ENCODE assay signal across 22 mouse cellular contexts in genomic region chr12:69164904-69165303, GRCm38 (mm10). TPM values are rescaled to one million over a fixed set of nuclear protein-coding genes. Genes with fewer than 3 reads are reported as not detected.
DNase-seq lines count a peak whose midpoint lies in the region; ATAC-seq lines count a peak whose summit lies in the region.
"Had no signal": no experiment of that assay in that cellular context is flagged by ENCODE, and none has a peak within 500 bp of the region (broad histone marks: within the 10 kb centered on the region; RNA-seq: fewer than 3 reads in every experiment).

No protein-coding gene starts in this region.

- no peak for DNase-seq in embryonic facial prominence, embryonic 10.5 days (ENCODE audit: low spot score)
- DNase-seq in 3T3-L1 (ENCODE audit: low read depth, low spot score), result peak; percentile 32
- DNase-seq in R1 (ENCODE audit: low read depth, low spot score), result peak; percentile 52
- DNase-seq in left cerebral cortex, adult 11 months (ENCODE audit: low spot score), result no peak
- DNase-seq in heart, postnatal 14 days, result no peak
- DNase-seq: adrenal gland, adult 8-10 months; cerebellum, adult 18-20 months; gastrocnemius, postnatal 25 days; lung, adult 2 months; lung, postnatal 4 days; midbrain, embryonic 14.5 days; thymus, postnatal 25 days had no signal

- no peaks in the 10 kb centered on the region for H3K9me3 ChIP-seq in embryonic facial prominence, embryonic 13.5 days
- no peaks in the 10 kb centered on the region for H3K9me3 ChIP-seq in embryonic facial prominence, embryonic 10.5 days
- H3K9me3 ChIP-seq: embryonic facial prominence, embryonic 12.5 days; hindbrain, embryonic 13.5 days; limb, embryonic 12.5 days had no signal

- WGBS in embryonic facial prominence, embryonic 13.5 days, result 46% methylated on average over 3 of the region's 3 CpGs
- 60% methylated on average over 3 of the region's 3 CpGs for WGBS in embryonic facial prominence, embryonic 10.5 days

- no peaks in the 10 kb centered on the region for H3K36me3 ChIP-seq in embryonic facial prominence, embryonic 13.5 days
- no peaks in the 10 kb centered on the region for H3K36me3 ChIP-seq in embryonic facial prominence, embryonic 10.5 days (replicated peaks)
- H3K36me3 ChIP-seq: embryonic facial prominence, embryonic 12.5 days; hindbrain, embryonic 13.5 days; limb, embryonic 12.5 days had no signal

- no peak overlapping the region for H3K4me3 ChIP-seq in embryonic facial prominence, embryonic 13.5 days
- H3K4me3 ChIP-seq in embryonic facial prominence, embryonic 10.5 days, result no peak overlapping the region
- H3K4me3 ChIP-seq: embryonic facial prominence, embryonic 12.5 days; hindbrain, embryonic 13.5 days; layer of hippocampus, adult 2 months; left cerebral cortex, adult 2 months; limb, embryonic 12.5 days had no signal

- no peaks in the 10 kb centered on the region for H3K27me3 ChIP-seq in embryonic facial prominence, embryonic 13.5 days
- no peaks in the 10 kb centered on the region for H3K27me3 ChIP-seq in embryonic facial prominence, embryonic 10.5 days (replicated peaks; ENCODE audit: low read depth, poor library complexity, severe bottlenecking)
- H3K27me3 ChIP-seq: embryonic facial prominence, embryonic 12.5 days; hindbrain, embryonic 13.5 days; limb, embryonic 12.5 days had no signal

- H3K27ac ChIP-seq in embryonic facial prominence, embryonic 13.5 days, result no peak overlapping the region
- no peak overlapping the region for H3K27ac ChIP-seq in embryonic facial prominence, embryonic 10.5 days (replicated peaks)
- H3K27ac ChIP-seq: embryonic facial prominence, embryonic 12.5 days; hindbrain, embryonic 13.5 days; kidney, postnatal 0 days; layer of hippocampus, adult 2 months; left cerebral cortex, adult 2 months; limb, embryonic 12.5 days had no signal

- peaks cover 11% of the 10 kb centered on the region for H3K4me1 ChIP-seq in embryonic facial prominence, embryonic 13.5 days
- H3K4me1 ChIP-seq in embryonic facial prominence, embryonic 10.5 days, result peaks cover 12% of the 10 kb centered on the region

- intact Hi-C loops in heart, postnatal 14 days (cut with DNase I), result no loop called here

- no peak overlapping the region for H3K4me2 ChIP-seq in embryonic facial prominence, embryonic 13.5 days
- H3K4me2 ChIP-seq: embryonic facial prominence, embryonic 12.5 days; hindbrain, embryonic 13.5 days; limb, embryonic 12.5 days had no signal

- no peak for ATAC-seq in embryonic facial prominence, embryonic 13.5 days (ENCODE audit: insufficient number of reproducible peaks, insufficient read depth, low FRiP score, low TSS enrichment, low read depth)
- peak; percentile 17 for ATAC-seq in megakaryocyte progenitor cell, adult 5-6 weeks (replicated peaks; ENCODE audit: poor library complexity)
- no peak for ATAC-seq in monocyte, adult 5-6 weeks (replicated peaks; ENCODE audit: insufficient number of reproducible peaks, low FRiP score, low TSS enrichment, poor library complexity, severe bottlenecking)
- ATAC-seq: intestine, postnatal 0 days had no signal

- 0 out of 2 replicates have a peak overlapping the region, but pooled peaks have one; percentile 6 for H3K9ac ChIP-seq in embryonic facial prominence, embryonic 13.5 days
- H3K9ac ChIP-seq: embryonic facial prominence, embryonic 12.5 days; hindbrain, embryonic 13.5 days; limb, embryonic 12.5 days had no signal

RNA-seq across cellular contexts. Expression of gene Lrr1, which starts 3.7 kb away (rescaled TPM):
- polyA plus RNA-seq in embryonic facial prominence, embryonic 13.5 days (2015; fragmentation: Nextera tagmentation; extraction: Ambion mirVana), result 22.0 and 22.3 TPM in 2 replicates
- polyA plus RNA-seq in embryonic facial prominence, embryonic 10.5 days (2016; fragmentation: Nextera tagmentation; extraction: Ambion mirVana), result 29.4 and 31.2 TPM in 2 replicates
- total RNA-seq in megakaryocyte progenitor cell, adult 5-6 weeks (2015), result 32.3 and 40.5 TPM in 2 replicates
- 11.6 and 17.9 TPM in 2 replicates for total RNA-seq in megakaryocyte progenitor cell, adult 5-6 weeks (2017)
- 1 to 10 TPM in 1 of 2 experiments, not detected in 1; 1.0 TPM for total RNA-seq in heart, postnatal 14 days (2021)
- not detected in 3 replicates for total RNA-seq in monocyte, adult 5-6 weeks (2017)
- total RNA-seq: adrenal gland, adult 8-10 months; gastrocnemius, postnatal 25 days; layer of hippocampus, adult 2 months; left cerebral cortex, adult 2 months had no signal

RNA-seq across cellular contexts. Expression of gene Rps29, which starts 5.9 kb away (rescaled TPM):
- 2,108 and 2,174 TPM in 2 replicates for polyA plus RNA-seq in embryonic facial prominence, embryonic 13.5 days (2015; fragmentation: Nextera tagmentation; extraction: Ambion mirVana)
- 1,397 and 1,430 TPM in 2 replicates for polyA plus RNA-seq in embryonic facial prominence, embryonic 10.5 days (2016; fragmentation: Nextera tagmentation; extraction: Ambion mirVana)
- total RNA-seq in megakaryocyte progenitor cell, adult 5-6 weeks (2015), result 2,352 and 2,382 TPM in 2 replicates
- total RNA-seq in megakaryocyte progenitor cell, adult 5-6 weeks (2017), result 2,189 and 3,108 TPM in 2 replicates
- 1,000 to 10,000 TPM; 1,350 to 1,379 TPM for total RNA-seq in heart, postnatal 14 days (2021)
- total RNA-seq in monocyte, adult 5-6 weeks (2017), result 1,859 to 3,089 TPM (median 2,901 TPM) in 3 replicates

RNA-seq across cellular contexts. Expression of gene Rpl36al, which starts 19.0 kb away (rescaled TPM):
- polyA plus RNA-seq in embryonic facial prominence, embryonic 13.5 days (2015; fragmentation: Nextera tagmentation; extraction: Ambion mirVana), result 521 and 554 TPM in 2 replicates
- 553 and 593 TPM in 2 replicates for polyA plus RNA-seq in embryonic facial prominence, embryonic 10.5 days (2016; fragmentation: Nextera tagmentation; extraction: Ambion mirVana)
- 1,035 and 1,112 TPM in 2 replicates for total RNA-seq in megakaryocyte progenitor cell, adult 5-6 weeks (2015)
- 1,330 and 1,393 TPM in 2 replicates for total RNA-seq in megakaryocyte progenitor cell, adult 5-6 weeks (2017)
- total RNA-seq in heart, postnatal 14 days (2021), result 100 to 1,000 TPM; 211 to 226 TPM
- total RNA-seq in monocyte, adult 5-6 weeks (2017), result 578 to 776 TPM (median 649 TPM) in 3 replicates

RNA-seq across cellular contexts. Expression of gene Mgat2, which starts 19.1 kb away (rescaled TPM):
- polyA plus RNA-seq in embryonic facial prominence, embryonic 13.5 days (2015; fragmentation: Nextera tagmentation; extraction: Ambion mirVana), result 43.8 and 44.1 TPM in 2 replicates
- polyA plus RNA-seq in embryonic facial prominence, embryonic 10.5 days (2016; fragmentation: Nextera tagmentation; extraction: Ambion mirVana), result 29.6 and 30.4 TPM in 2 replicates
- 145 TPM in 2 replicates for total RNA-seq in megakaryocyte progenitor cell, adult 5-6 weeks (2015)
- 149 and 155 TPM in 2 replicates for total RNA-seq in megakaryocyte progenitor cell, adult 5-6 weeks (2017)
- total RNA-seq in heart, postnatal 14 days (2021), result 10 to 100 TPM; 22.6 to 25.3 TPM
- 70.5 to 79.5 TPM (median 70.6 TPM) in 3 replicates for total RNA-seq in monocyte, adult 5-6 weeks (2017)

RNA-seq across cellular contexts. Expression of gene Gm49383, which starts 32.0 kb away (rescaled TPM):
- polyA plus RNA-seq in embryonic facial prominence, embryonic 13.5 days (2015; fragmentation: Nextera tagmentation; extraction: Ambion mirVana), result 33.8 and 40.4 TPM in 2 replicates
- 57.7 and 57.9 TPM in 2 replicates for polyA plus RNA-seq in embryonic facial prominence, embryonic 10.5 days (2016; fragmentation: Nextera tagmentation; extraction: Ambion mirVana)
- total RNA-seq in megakaryocyte progenitor cell, adult 5-6 weeks (2015), result 4.9 and 6.8 TPM in 2 replicates
- 31.7 and 39.3 TPM in 2 replicates for total RNA-seq in megakaryocyte progenitor cell, adult 5-6 weeks (2017)
- 1 to 10 TPM; 2.9 to 4.1 TPM for total RNA-seq in heart, postnatal 14 days (2021)
- total RNA-seq in monocyte, adult 5-6 weeks (2017), result 9.2 to 15.1 TPM (median 9.6 TPM) in 3 replicates

Comparison
In these comparisons a context has a peak if more than half of its experiments do, and no peak if none do; other contexts are left out.
1. DNase-seq: peak in 3T3-L1 (single experiment) and R1 (single experiment); none in embryonic facial prominence, embryonic 10.5 days (single experiment), left cerebral cortex, adult 11 months (single experiment) and heart, postnatal 14 days (0 of 2).
2. RNA of gene Lrr1, which starts 3.7 kb away (total RNA-seq): 11.6 to 40.5 TPM in megakaryocyte progenitor cell, adult 5-6 weeks; 1.0 TPM in heart, postnatal 14 days and not detected in monocyte, adult 5-6 weeks; every median in the first group is over 4 times any median in the second.